Mouse (Mus musculus) embryonic facial prominence, embryonic 12.5 days (tissue): ENCODE results near the gene Med8. TPM values are rescaled to one million over a fixed set of nuclear protein-coding genes. Genes with fewer than 3 reads are reported as not detected.

Source experiments
- ATAC-seq: fragments of 200-750 bp; cut with Nextera tagmentation; 2 replicates; pipeline ENCODE4 v1.8.0; 2017; ENCODE audit not compliant: insufficient number of reproducible peaks, insufficient read depth, low FRiP score, low TSS enrichment
- H3K27ac ChIP-seq: fragments of 300-500 bp; sonication (generic); 2 replicates; pipeline ENCODE4 v1.5.1; 2016; ENCODE audit warnings: mild to moderate bottlenecking
- H3K27me3 ChIP-seq: fragments of 300-500 bp; sonication (generic); 2 replicates; pipeline ENCODE4 v1.6.1; 2016; ENCODE audit warnings: mild to moderate bottlenecking, moderate library complexity
- H3K36me3 ChIP-seq: fragments of 300-500 bp; sonication (generic); 2 replicates; pipeline ENCODE4 v1.6.1; 2016; ENCODE audit warnings: mild to moderate bottlenecking
- H3K4me1 ChIP-seq: fragments of 300-500 bp; sonication (generic); 2 replicates; pipeline ENCODE4 v1.6.1; 2016
- H3K4me2 ChIP-seq: fragments of 300-500 bp; sonication (generic); replicated peaks from 2 replicates; pipeline ENCODE4 v1.6.1; 2016; ENCODE audit warnings: mild to moderate bottlenecking, moderate library complexity
- H3K4me3 ChIP-seq: fragments of 300-500 bp; sonication (generic); 2 replicates; pipeline ENCODE4 v1.5.1; 2016; ENCODE audit warnings: mild to moderate bottlenecking
- H3K9ac ChIP-seq: fragments of 300-500 bp; sonication (generic); 2 replicates; pipeline ENCODE4 v1.6.1; 2016; ENCODE audit warnings: mild to moderate bottlenecking, moderate library complexity
- H3K9me3 ChIP-seq: fragments of 300-500 bp; sonication (generic); 2 replicates; pipeline ENCODE4 v1.6.1; 2016; ENCODE audit warnings: mild to moderate bottlenecking, moderate library complexity
- WGBS: fragments of 180-500 bp; shearing (Covaris S2); methylation state at CpG from one replicate; pipeline ENCODE4 v1.1.7; 2016; 5-methylcytosine and 5-hydroxymethylcytosine counted together
- polyA plus RNA-seq: library from polyadenylated mRNA; unstranded; fragments of >200 nt; fragmentation: Nextera tagmentation; extraction: Ambion mirVana; gene quantifications from 2 replicates; pipeline ENCODE4 v1.2.1, GENCODE M21; 2016

The Med8 gene
- polyA plus RNA-seq, 1 experiment from 2014 or later = 125 TPM

GRCm38 (mm10) chr4:118437829-118438253, 28.7 kb downstream of the Med8 start:
- Histone ChIP-seq H3K27me3 (no peaks in the 10 kb centered on the region), H3K4me2 (peak overlapping the region; percentile 95), H3K4me1 (peaks cover 30% of the 10 kb centered on the region), H3K4me3 (peak overlapping the region; percentile 76), H3K9ac (peak overlapping the region; percentile 63), H3K9me3 (no peaks in the 10 kb centered on the region), H3K27ac (peak overlapping the region; percentile 90), H3K36me3 (peaks cover 28% of the 10 kb centered on the region)
- no peak for ATAC-seq
- 6% methylated on average over 12 of the region's 12 CpGs for WGBS

- H3K27ac ChIP-seq = no peak overlapping the region
- 86% methylated on average over 10 of the region's 10 CpGs for WGBS
- no peak overlapping the region for H3K4me3 ChIP-seq
- H3K9ac ChIP-seq = no peak overlapping the region
- no peaks in the 10 kb centered on the region for H3K27me3 ChIP-seq
- H3K9me3 ChIP-seq = no peaks in the 10 kb centered on the region
- H3K4me1 ChIP-seq = peaks cover 6% of the 10 kb centered on the region
- H3K4me2 ChIP-seq = no peak overlapping the region
- ATAC-seq = no peak
- no peaks in the 10 kb centered on the region for H3K36me3 ChIP-seq
Observed at GRCm38 (mm10) chr4:118445088-118445487, 36.0 kb downstream of the Med8 start.

- Histone ChIP-seq H3K4me2 (peak overlapping the region; percentile 65), H3K9me3 (no peaks in the 10 kb centered on the region), H3K36me3 (no peaks in the 10 kb centered on the region), H3K27ac (no peak overlapping the region), H3K27me3 (no peaks in the 10 kb centered on the region), H3K4me1 (peaks cover 6% of the 10 kb centered on the region), H3K9ac (peak overlapping the region; percentile 41), H3K4me3 (peak overlapping the region; percentile 37)
- WGBS = 15% methylated on average over 18 of the region's 18 CpGs
- peak; percentile 85 for ATAC-seq
Observed at GRCm38 (mm10) chr4:118445781-118446414, 36.8 kb downstream of the Med8 start.

GRCm38 (mm10) chr4:118446415-118447153, 37.4 kb downstream of the Med8 start:
- peak; percentile 25; the same call in 1 of the 2 replicates for ATAC-seq
- WGBS = 29% methylated on average over 24 of the region's 24 CpGs
- no peak overlapping the region for H3K27ac ChIP-seq

GRCm38 (mm10) chr4:118457345-118457975, 48.3 kb downstream of the Med8 start, which contains the start of gene Mpl:
Gene Mpl, minus strand, starts transcription at chr4:118457513.
- H3K4me1 ChIP-seq = no peaks in the 10 kb centered on the region
- no peaks in the 10 kb centered on the region for H3K36me3 ChIP-seq
- no peak within 1 kb of the TSS for H3K27ac ChIP-seq
- H3K9ac ChIP-seq = no peak within 1 kb of the TSS
- H3K4me3 ChIP-seq = no peak within 1 kb of the TSS
- 70% methylated on average over 9 of the region's 9 CpGs for WGBS
- H3K27me3 ChIP-seq = no peaks in the 10 kb centered on the region
- H3K4me2 ChIP-seq = no peak within 1 kb of the TSS
- no peak for ATAC-seq
- no peaks in the 10 kb centered on the region for H3K9me3 ChIP-seq

More at GRCm38 (mm10) chr4:118446415-118447153, 37.4 kb downstream of the Med8 start:
- H3K9ac ChIP-seq = peak overlapping the region; percentile 41
- H3K9me3 ChIP-seq = no peaks in the 10 kb centered on the region
- H3K4me1 ChIP-seq = peaks cover 6% of the 10 kb centered on the region
- peak overlapping the region; percentile 37 for H3K4me3 ChIP-seq
- no peaks in the 10 kb centered on the region for H3K27me3 ChIP-seq
- H3K36me3 ChIP-seq = no peaks in the 10 kb centered on the region
- H3K4me2 ChIP-seq = peak overlapping the region; percentile 65

- Histone ChIP-seq H3K4me1 (0 out of 2 replicates have a peak, but pooled peaks cover 2% of the 10 kb centered on the region), H3K9me3 (no peaks in the 10 kb centered on the region), H3K27ac (no peak overlapping the region), H3K4me2 (no peak overlapping the region), H3K36me3 (no peaks in the 10 kb centered on the region), H3K4me3 (no peak overlapping the region), H3K27me3 (no peaks in the 10 kb centered on the region), H3K9ac (no peak overlapping the region)
- ATAC-seq = no peak
- 85% methylated on average over 3 of the region's 3 CpGs for WGBS
Observed at GRCm38 (mm10) chr4:118464956-118465355, 55.8 kb downstream of the Med8 start.

Other genes starting within 250 kb of the Med8 start
- gene Kdm4a, start 229.3 kb upstream of the Med8 start, polyA plus RNA-seq = 56.5 and 58.3 TPM in 2 replicates
- gene Ptprf, start 117.9 kb upstream of the Med8 start, polyA plus RNA-seq = 90.7 and 98.6 TPM in 2 replicates
- gene Szt2, start 64 bp upstream of the Med8 start, polyA plus RNA-seq = 11.1 and 11.3 TPM in 2 replicates
- 48.4 and 50.3 TPM in 2 replicates for gene Elovl1, start 18.8 kb downstream of the Med8 start, polyA plus RNA-seq
- 250 and 253 TPM in 2 replicates for gene Cdc20, start 28.0 kb downstream of the Med8 start, polyA plus RNA-seq
- gene Mpl, start 48.2 kb downstream of the Med8 start, polyA plus RNA-seq = 0.61 and 0.64 TPM in 2 replicates
- 23.3 and 25.5 TPM in 2 replicates for gene Tie1, start 80.7 kb downstream of the Med8 start, polyA plus RNA-seq
- 1.8 TPM in 2 replicates for gene 2610528J11Rik, start 117.7 kb downstream of the Med8 start, polyA plus RNA-seq
- gene Tmem125, start 134.7 kb downstream of the Med8 start, polyA plus RNA-seq = 0.80 and 0.87 TPM in 2 replicates
- gene Cfap57, start 211.4 kb downstream of the Med8 start, polyA plus RNA-seq = 0.41 and 0.46 TPM in 2 replicates
- gene Ebna1bp2, start 211.5 kb downstream of the Med8 start, polyA plus RNA-seq = 154 and 165 TPM in 2 replicates
- not detected in 2 replicates for gene Olfr62, start 249.6 kb downstream of the Med8 start, polyA plus RNA-seq